ENCODE assay signal across 8 mouse cellular contexts in genomic region chr11:40755109-40755627, GRCm38 (mm10). TPM values are rescaled to one million over a fixed set of nuclear protein-coding genes. Genes with fewer than 3 reads are reported as not detected.
DNase-seq lines count a peak whose midpoint lies in the region; ATAC-seq and TF ChIP-seq lines count a peak whose summit lies in the region.

Gene Ccng1 (minus strand): TSS chr11:40755311.

- CTCF ChIA-PET in Patski (lab: Charles Lee): interaction anchor here (1.3 to 2.2 kb wide), 3 partner anchors 10 to 61 kb away, joined by 3 to 6 read pairs (median 3); no protein-coding TSS in a partner anchor

- peak within 1 kb of the TSS; percentile 80 for H3K4me3 ChIP-seq in hindbrain, embryonic 13.5 days

- H3K9me3 ChIP-seq in hindbrain, embryonic 13.5 days: no peaks in the 10 kb centered on the region

- no peaks in the 10 kb centered on the region for H3K36me3 ChIP-seq in hindbrain, embryonic 13.5 days

- POLR2A ChIA-PET in Patski (lab: Charles Lee): no interaction called here

- in situ Hi-C loops in Patski (cut with MboI; ENCODE audit: low pct_unique_long_range_greater_than_20kb): no loop called here

- H3K4me2 ChIP-seq in hindbrain, embryonic 13.5 days: peak within 1 kb of the TSS; percentile 70

- no peaks in the 10 kb centered on the region for H3K27me3 ChIP-seq in Patski
- H3K27me3 ChIP-seq in hindbrain, embryonic 13.5 days: no peaks in the 10 kb centered on the region

- no peak for TF ChIP-seq CTCF in Patski (IDR thresholded peaks at IDR 0.05)

- WGBS in hindbrain, embryonic 13.5 days: under 1% methylated on average over 25 of the region's 25 CpGs

- ATAC-seq in Patski: peak; percentile 100
- ATAC-seq in hindbrain, embryonic 13.5 days (ENCODE audit: low FRiP score): peak; percentile 99

- DNase-seq in Patski (ENCODE audit: low read depth, low spot score): peak; percentile 72
- DNase-seq in cerebellum, postnatal 14 days: peak; percentile 91
- peak; percentile 84 to 91 for DNase-seq in frontal cortex, postnatal 14 days (ENCODE audit: low spot score in 2 of 2)
- DNase-seq in layer of hippocampus, postnatal 25 days (ENCODE audit: extremely low spot score in 1 of 2, low spot score in 1 of 2): peak; percentile 67 to 72
- peak; percentile 97 for DNase-seq in lung, postnatal 25 days (ENCODE audit: low spot score)
- peak; percentile 95 for DNase-seq in retina, embryonic 14.5 days (ENCODE audit: low spot score)
- peak; percentile 70 to 91 for DNase-seq in urinary bladder, adult 18-20 months (ENCODE audit: low spot score in 2 of 2)

- H3K9ac ChIP-seq in hindbrain, embryonic 13.5 days: peak within 1 kb of the TSS; percentile 91

- H3K4me1 ChIP-seq in hindbrain, embryonic 13.5 days (replicated peaks): peaks cover 14% of the 10 kb centered on the region

- peak within 1 kb of the TSS; percentile 66; the same call in 1 of the 2 replicates for H3K27ac ChIP-seq in hindbrain, embryonic 13.5 days

RNA-seq across cellular contexts. Expression of gene Ccng1, which starts in this region (rescaled TPM):
- polyA plus RNA-seq in Patski (2021): 77.6 TPM
- polyA plus RNA-seq in hindbrain, embryonic 13.5 days (2015; fragmentation: Nextera tagmentation; extraction: Ambion mirVana): 36.7 and 38.7 TPM in 2 replicates
- total RNA-seq in layer of hippocampus, postnatal 25 days (2021): 10 to 100 TPM; 58.0 to 64.0 TPM

Comparison
In these comparisons a context has a peak if more than half of its experiments do, and no peak if none do; other contexts are left out.
1. Peak in every context shown above with its lines: DNase-seq, ATAC-seq, H3K4me3 ChIP-seq and H3K27ac ChIP-seq.